Mouse (Mus musculus): Measurements from ENCODE around the gene Tsga10. TPM values are rescaled to one million over a fixed set of nuclear protein-coding genes. Genes with fewer than 3 reads are reported as not detected.

Gene Tsga10
- polyA plus RNA-seq, 1 experiment from 2014 or later = 6.1 TPM

DNA sequence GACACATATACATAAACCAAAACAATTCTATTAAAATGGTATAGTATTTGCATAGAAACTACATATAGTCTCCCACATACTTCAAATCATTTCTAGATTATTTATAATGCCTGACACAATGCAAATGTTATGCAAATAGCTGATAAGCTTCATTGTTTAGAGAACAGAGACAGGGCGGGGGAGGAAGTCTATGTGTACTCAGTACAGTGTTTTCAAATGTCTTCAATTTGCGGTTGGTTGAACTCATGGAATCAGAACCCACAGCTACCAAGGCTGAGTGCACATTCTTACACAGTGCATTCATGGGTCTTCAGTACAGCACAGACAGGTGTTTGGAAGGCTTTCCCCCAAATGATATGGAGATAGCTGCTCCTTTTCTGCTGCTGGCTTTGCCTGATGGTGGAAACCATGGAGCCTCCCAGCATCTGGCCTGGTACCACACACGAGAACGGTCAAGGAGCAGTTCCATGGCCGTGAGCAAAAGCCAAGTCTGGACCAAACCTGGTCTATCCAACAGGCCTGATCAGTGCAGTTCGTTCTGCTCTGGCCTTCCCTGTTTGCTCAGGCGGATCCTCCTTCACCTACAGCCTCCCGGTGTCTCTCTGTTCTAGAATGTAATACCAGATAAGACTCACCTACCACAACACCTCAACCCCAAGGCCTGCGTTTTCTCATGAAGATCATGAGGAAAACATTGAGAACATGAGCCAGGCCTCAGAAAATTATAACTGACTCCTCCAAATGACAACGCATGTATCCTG is 154.5 kb downstream of the Tsga10 start:
- Histone ChIP-seq H3K27ac (no peak overlapping the region), H3K9me3 (replicated peaks) (no peaks in the 10 kb centered on the region), H3K4me3 (replicated peaks) (no peak overlapping the region), H3K4me2 (no peak overlapping the region), H3K27me3 (no peaks in the 10 kb centered on the region), H3K9ac (no peak overlapping the region), H3K36me3 (no peaks in the 10 kb centered on the region), H3K4me1 (no peaks in the 10 kb centered on the region)
- ATAC-seq (replicated peaks; ENCODE audit: low FRiP score) = no peak
- WGBS = 77% methylated on average over 10 of the region's 10 CpGs

DNA sequence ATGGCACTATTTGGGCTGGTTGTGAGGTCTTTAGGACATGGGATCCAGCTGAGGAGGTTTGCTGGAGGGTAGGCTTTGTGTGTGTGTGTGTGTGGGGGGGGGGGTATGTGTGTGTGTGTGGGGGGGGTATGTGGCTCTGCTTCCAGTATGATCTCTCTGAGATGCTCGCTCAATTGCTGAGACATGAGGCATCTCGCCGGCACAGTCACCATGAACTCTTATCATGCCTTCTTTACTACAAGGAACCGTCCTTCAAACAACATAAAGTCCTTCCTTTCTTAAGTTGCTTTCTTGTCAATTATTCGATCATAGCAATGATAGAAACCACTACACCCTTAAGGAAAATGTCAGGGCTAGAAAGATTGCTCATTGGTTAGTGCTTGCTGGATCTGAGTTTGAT is 155.1 kb downstream of the Tsga10 start:
- Histone ChIP-seq H3K4me2 (no peak overlapping the region), H3K27ac (no peak overlapping the region), H3K4me3 (replicated peaks) (no peak overlapping the region), H3K27me3 (no peaks in the 10 kb centered on the region), H3K9ac (no peak overlapping the region), H3K36me3 (no peaks in the 10 kb centered on the region), H3K9me3 (replicated peaks) (no peaks in the 10 kb centered on the region), H3K4me1 (no peaks in the 10 kb centered on the region)
- no peak for ATAC-seq (replicated peaks; ENCODE audit: low FRiP score)
- 93% methylated on average over 5 of the region's 5 CpGs for WGBS

- no peak for ATAC-seq (replicated peaks; ENCODE audit: low FRiP score)
- Histone ChIP-seq H3K4me2 (no peak overlapping the region), H3K27me3 (no peaks in the 10 kb centered on the region), H3K4me3 (replicated peaks) (no peak overlapping the region), H3K9me3 (replicated peaks) (no peaks in the 10 kb centered on the region), H3K4me1 (no peaks in the 10 kb centered on the region), H3K27ac (no peak overlapping the region), H3K9ac (no peak overlapping the region), H3K36me3 (no peaks in the 10 kb centered on the region)
- WGBS = 74% methylated on average over 8 of the region's 8 CpGs
Measured at GRCm38 (mm10) chr1:37709736-37710135, 156.5 kb downstream of the Tsga10 start.

DNA sequence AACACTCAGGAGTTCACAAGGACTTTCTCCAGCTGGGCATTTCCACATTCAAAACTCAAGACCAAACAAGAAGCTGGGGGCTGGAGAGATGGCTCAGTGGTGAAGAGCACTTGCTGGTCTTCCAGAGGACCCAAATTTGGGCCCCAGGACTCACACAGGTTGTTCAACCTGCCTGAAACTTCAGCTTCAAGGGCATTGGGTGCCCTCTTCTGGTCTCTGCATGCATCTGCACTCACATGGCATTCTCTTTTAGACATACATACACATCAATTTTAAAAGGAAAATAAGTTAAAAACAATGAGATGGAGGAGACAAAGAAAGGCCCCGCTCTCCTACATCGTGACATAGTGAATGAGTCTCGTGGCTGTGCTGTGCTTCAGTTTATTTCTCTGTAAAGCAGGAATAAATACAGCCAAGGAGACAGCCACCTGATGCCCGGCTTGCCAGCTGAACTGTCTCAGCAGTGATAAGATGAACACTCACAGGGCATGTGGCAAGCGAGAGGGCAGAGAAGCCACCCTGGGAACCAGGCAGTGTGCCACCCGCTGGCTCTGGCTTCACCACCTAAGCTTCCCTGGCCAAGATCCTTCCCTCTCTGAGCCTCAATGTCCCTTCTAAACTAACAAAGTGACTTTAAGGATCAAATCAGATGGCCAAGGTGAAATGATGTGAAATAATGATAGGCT is 157.8 kb downstream of the Tsga10 start:
- WGBS = 86% methylated on average over 6 of the region's 6 CpGs
- no peaks in the 10 kb centered on the region for H3K4me1 ChIP-seq
- H3K27me3 ChIP-seq = no peaks in the 10 kb centered on the region
- H3K27ac ChIP-seq = no peak overlapping the region
- no peak for ATAC-seq (replicated peaks; ENCODE audit: low FRiP score)
- H3K9ac ChIP-seq = no peak overlapping the region
- H3K4me3 ChIP-seq (replicated peaks) = no peak overlapping the region
- H3K36me3 ChIP-seq = no peaks in the 10 kb centered on the region
- no peaks in the 10 kb centered on the region for H3K9me3 ChIP-seq (replicated peaks)
- H3K4me2 ChIP-seq = no peak overlapping the region

Other genes with a start within 250 kb of the Tsga10 start
- 2.2 and 2.3 TPM in 2 replicates for gene 2010300C02Rik, start 146.3 kb downstream of the Tsga10 start, polyA plus RNA-seq (2015; fragmentation: Nextera tagmentation; extraction: Ambion mirVana)
- gene Lipt1, start 5.3 kb upstream of the Tsga10 start, polyA plus RNA-seq (2015; fragmentation: Nextera tagmentation; extraction: Ambion mirVana) = 8.8 and 9.7 TPM in 2 replicates
- 24.5 and 27.2 TPM in 2 replicates for gene Mitd1, start 24.0 kb upstream of the Tsga10 start, polyA plus RNA-seq (2015; fragmentation: Nextera tagmentation; extraction: Ambion mirVana)
- gene Mrpl30, start 24.0 kb upstream of the Tsga10 start, polyA plus RNA-seq (2015; fragmentation: Nextera tagmentation; extraction: Ambion mirVana) = 227 and 255 TPM in 2 replicates
- gene Lyg2, start 50.1 kb upstream of the Tsga10 start, polyA plus RNA-seq (2015; fragmentation: Nextera tagmentation; extraction: Ambion mirVana) = not detected in 2 replicates
- gene Lyg1, start 91.3 kb upstream of the Tsga10 start, polyA plus RNA-seq (2015; fragmentation: Nextera tagmentation; extraction: Ambion mirVana) = not detected in 2 replicates
- 123 and 148 TPM in 2 replicates for gene Txndc9, start 131.5 kb upstream of the Tsga10 start, polyA plus RNA-seq (2015; fragmentation: Nextera tagmentation; extraction: Ambion mirVana)
- 28.8 and 29.0 TPM in 2 replicates for gene Eif5b, start 131.6 kb upstream of the Tsga10 start, polyA plus RNA-seq (2015; fragmentation: Nextera tagmentation; extraction: Ambion mirVana)